Mouse (Mus musculus): ENCODE results near the gene Mup19.
"Not testable (repeated sequence)": the region's sequence is repeated elsewhere in the genome, so short reads cannot be mapped to it uniquely, and the experiment has no call there.

Gene Mup19

GRCm38 (mm10) chr4:61782169-61782568 is at the start of gene Mup19:
TSS of gene Mup19 (minus strand) at chr4:61782269.
- DNase-seq (ENCODE audit: extremely low read depth, insufficient read length, low spot score), result not testable (repeated sequence)

- no peak for DNase-seq (ENCODE audit: extremely low read depth, insufficient read length, low spot score)
Measured at GRCm38 (mm10) chr4:61829211-61829610, 47.1 kb upstream of the Mup19 start.

GRCm38 (mm10) chr4:61823185-61823584 is 41.1 kb upstream of the Mup19 start:
- DNase-seq (ENCODE audit: extremely low read depth, insufficient read length, low spot score), result peak; percentile 35

- DNase-seq (ENCODE audit: extremely low read depth, insufficient read length, low spot score), result not testable (repeated sequence)
Measured at GRCm38 (mm10) chr4:61822541-61822940, 40.5 kb upstream of the Mup19 start.

GRCm38 (mm10) chr4:61815602-61816001 is 33.5 kb upstream of the Mup19 start:
- DNase-seq (ENCODE audit: extremely low read depth, insufficient read length, low spot score), result no peak

GRCm38 (mm10) chr4:61813435-61813834 is 31.4 kb upstream of the Mup19 start:
- no peak for DNase-seq (ENCODE audit: extremely low read depth, insufficient read length, low spot score)

GRCm38 (mm10) chr4:61811193-61811592 is 29.1 kb upstream of the Mup19 start:
- not testable (repeated sequence) for DNase-seq (ENCODE audit: extremely low read depth, insufficient read length, low spot score)

- not testable (repeated sequence) for DNase-seq (ENCODE audit: extremely low read depth, insufficient read length, low spot score)
Measured at GRCm38 (mm10) chr4:61808926-61809325, 26.9 kb upstream of the Mup19 start.

- not testable (repeated sequence) for DNase-seq (ENCODE audit: extremely low read depth, insufficient read length, low spot score)
Measured at GRCm38 (mm10) chr4:61789699-61790098, 7.6 kb upstream of the Mup19 start.

- DNase-seq (ENCODE audit: extremely low read depth, insufficient read length, low spot score), result not testable (repeated sequence)
Measured at GRCm38 (mm10) chr4:61784231-61784630, 2.2 kb upstream of the Mup19 start.

Data from 3134 (cell line).